Mouse (Mus musculus): ENCODE data around the gene Pkm. TPM values are rescaled to one million over a fixed set of nuclear protein-coding genes. Genes with fewer than 3 reads are reported as not detected.

Gene Pkm
- total RNA-seq, 2 experiments from 2014 or later, result 1,425 to 1,430 TPM

GRCm38 (mm10) chr9:59703099-59703498 lies 46.9 kb downstream of the Pkm start:
- no peak for DNase-seq (ENCODE audit: low spot score in 2 of 2)

GRCm38 (mm10) chr9:59706850-59707825 lies 51.0 kb downstream of the Pkm start:
- no peak for DNase-seq (ENCODE audit: low spot score in 2 of 2)

- DNase-seq (ENCODE audit: low spot score in 2 of 2), result no peak
Measured at GRCm38 (mm10) chr9:59709225-59709624, 53.1 kb downstream of the Pkm start.

GRCm38 (mm10) chr9:59716275-59716898 lies 60.2 kb downstream of the Pkm start:
- DNase-seq (ENCODE audit: low spot score in 2 of 2), result no peak

- DNase-seq (ENCODE audit: low spot score in 2 of 2), result no peak
Measured at GRCm38 (mm10) chr9:59718237-59718636, 62.1 kb downstream of the Pkm start.

- DNase-seq (ENCODE audit: low spot score in 2 of 2), result no peak
Measured at GRCm38 (mm10) chr9:59721144-59721543, 65.0 kb downstream of the Pkm start.

GRCm38 (mm10) chr9:59723096-59723657 lies 67.0 kb downstream of the Pkm start:
- peak; percentile 72 to 73 for DNase-seq (ENCODE audit: low spot score in 2 of 2)

- peak; percentile 14 to 26 for DNase-seq (ENCODE audit: low spot score in 2 of 2)
Measured at GRCm38 (mm10) chr9:59723791-59724442, 67.7 kb downstream of the Pkm start.

- no peak for DNase-seq (ENCODE audit: low spot score in 2 of 2)
Measured at GRCm38 (mm10) chr9:59725515-59725914, 69.3 kb downstream of the Pkm start.

GRCm38 (mm10) chr9:59727569-59728286 lies 71.6 kb downstream of the Pkm start:
- DNase-seq (ENCODE audit: low spot score in 2 of 2), result no peak

Other genes with a start within 250 kb of the Pkm start
- gene Arih1, start 169.8 kb upstream of the Pkm start, total RNA-seq (2021), result 100 to 1,000 TPM; 115 to 121 TPM
- gene Hexa, start 116.8 kb upstream of the Pkm start, total RNA-seq (2021), result 10 to 100 TPM; 48.4 to 54.1 TPM
- 1 to 10 TPM; 2.6 to 3.6 TPM for gene Tmem202, start 116.5 kb upstream of the Pkm start, total RNA-seq (2021)
- 10 to 100 TPM; 29.7 to 35.2 TPM for gene Celf6, start 78.5 kb upstream of the Pkm start, total RNA-seq (2021)
- 100 to 1,000 TPM; 129 to 139 TPM for gene Parp6, start 39.1 kb upstream of the Pkm start, total RNA-seq (2021)
- gene Gramd2, start 23.8 kb downstream of the Pkm start, total RNA-seq (2021), result 10 to 100 TPM; 11.8 to 14.7 TPM
- gene Senp8, start 94.3 kb downstream of the Pkm start, total RNA-seq (2021), result 10 to 100 TPM in 1 of 2 experiments, 1 to 10 TPM in 1; 9.9 to 11.6 TPM
- gene Myo9a, start 94.5 kb downstream of the Pkm start, total RNA-seq (2021), result 10 to 100 TPM; 72.9 to 87.2 TPM

Measured in left cerebral cortex, adult 18-20 months (tissue).